Mouse (Mus musculus) thymus, adult 18-20 months (tissue): Measurements from ENCODE around the gene Gas1.
A peak's percentile ranks its signal among the peaks of the same experiment; 100 is the strongest.

Experiments
- DNase-seq, 2 experiments: peaks; one replicate each; pipeline ENCODE4 v3.0.0; 2022; ENCODE audit warnings: mixed read lengths in 2 of 2

Gas1 gene

GRCm38 (mm10) chr13:60177106-60177796 is at the start of gene Gas1:
TSS of gene Gas1 (minus strand) at chr13:60177365.
- peak; percentile 11 to 16 for DNase-seq

GRCm38 (mm10) chr13:60226251-60226836 is 49.2 kb upstream of the Gas1 start:
- DNase-seq: no peak

GRCm38 (mm10) chr13:60225736-60226135 is 48.6 kb upstream of the Gas1 start:
- DNase-seq: no peak

- DNase-seq: no peak
Measured at GRCm38 (mm10) chr13:60225276-60225675, 48.1 kb upstream of the Gas1 start.

GRCm38 (mm10) chr13:60223797-60224196 is 46.6 kb upstream of the Gas1 start:
- no peak for DNase-seq

- no peak for DNase-seq
Measured at GRCm38 (mm10) chr13:60222336-60222735, 45.2 kb upstream of the Gas1 start.

- DNase-seq: no peak
Measured at GRCm38 (mm10) chr13:60213896-60214295, 36.7 kb upstream of the Gas1 start.

- DNase-seq: no peak
Measured at GRCm38 (mm10) chr13:60207135-60207601, 30.0 kb upstream of the Gas1 start.

GRCm38 (mm10) chr13:60204746-60205145 is 27.6 kb upstream of the Gas1 start:
- DNase-seq: no peak

- no peak for DNase-seq
Measured at GRCm38 (mm10) chr13:60193273-60193672, 16.1 kb upstream of the Gas1 start.

- DNase-seq: no peak
Measured at GRCm38 (mm10) chr13:60189923-60190322, 12.8 kb upstream of the Gas1 start.

GRCm38 (mm10) chr13:60188952-60189351 is 11.8 kb upstream of the Gas1 start:
- DNase-seq: no peak

- DNase-seq: no peak
Measured at GRCm38 (mm10) chr13:60187276-60187675, 10.1 kb upstream of the Gas1 start.

- no peak for DNase-seq
Measured at GRCm38 (mm10) chr13:60182346-60182745, 5.2 kb upstream of the Gas1 start.

GRCm38 (mm10) chr13:60179641-60180040 is 2.5 kb upstream of the Gas1 start:
- no peak for DNase-seq

GRCm38 (mm10) chr13:60178416-60178815 is 1.3 kb upstream of the Gas1 start:
- peak; percentile 13 to 18 for DNase-seq

- no peak for DNase-seq
Measured at GRCm38 (mm10) chr13:60177797-60178110, 589 bp upstream of the Gas1 start.

- DNase-seq: no peak
Measured at GRCm38 (mm10) chr13:60176776-60177105, 424 bp downstream of the Gas1 start.

GRCm38 (mm10) chr13:60176136-60176775 is 909 bp downstream of the Gas1 start:
- DNase-seq: no peak

- DNase-seq: no peak
Measured at GRCm38 (mm10) chr13:60175490-60176135, 1.6 kb downstream of the Gas1 start.

- DNase-seq: no peak
Measured at GRCm38 (mm10) chr13:60174953-60175352, 2.2 kb downstream of the Gas1 start.

- DNase-seq: no peak
Measured at GRCm38 (mm10) chr13:60173591-60174524, 3.3 kb downstream of the Gas1 start.

GRCm38 (mm10) chr13:60173186-60173585 is 4.0 kb downstream of the Gas1 start:
- DNase-seq: no peak
